Mouse (Mus musculus) embryonic stem cell, embryonic (primary cell): ENCODE measurements around the gene Ccdc194.

Source experiments
- CTCF ChIA-PET, 4 experiments: fragments of 300-600 bp in 2 of 4; fragments of 350-600 bp in 2 of 4; sonication (Branson Sonifier 250); formaldehyde crosslinking; loops; one replicate each; lab custom pipeline; 2022; ENCODE audit warnings: inconsistent platforms in 2 of 4; lab: Charles Lee
- POLR2A ChIA-PET, 4 experiments: fragments of 300-600 bp in 2 of 4; fragments of 350-600 bp in 2 of 4; sonication (Branson Sonifier 250); formaldehyde crosslinking; loops; one replicate each; lab custom pipeline; 2022; ENCODE audit warnings: antibody characterized with exemption in 4 of 4, inconsistent platforms in 1 of 4; lab: Charles Lee

Ccdc194 gene

GRCm38 (mm10) chr8:71525226-71526050 is at the start of gene Ccdc194:
TSS of gene Ccdc194 (minus strand) at chr8:71525711.
- POLR2A ChIA-PET, result interaction anchor here in 3 of 4 experiments (0.5 to 3.2 kb wide), 23 partner anchors 9 to 879 kb away, joined by 3 to 15 read pairs (median 3); partner anchors contain the start of genes Mvb12a (in 2 of the 3), Colgalt1 (in 1 of the 3) and Tmem221 (in 1 of the 3)
- CTCF ChIA-PET, result interaction anchor here in 2 of 4 experiments (0.9 to 1.1 kb wide), 2 partner anchors 47 to 61 kb away, joined by 3 to 4 read pairs; partner anchors contain the start of gene Mrpl34 (in 1 of the 2)

DNA sequence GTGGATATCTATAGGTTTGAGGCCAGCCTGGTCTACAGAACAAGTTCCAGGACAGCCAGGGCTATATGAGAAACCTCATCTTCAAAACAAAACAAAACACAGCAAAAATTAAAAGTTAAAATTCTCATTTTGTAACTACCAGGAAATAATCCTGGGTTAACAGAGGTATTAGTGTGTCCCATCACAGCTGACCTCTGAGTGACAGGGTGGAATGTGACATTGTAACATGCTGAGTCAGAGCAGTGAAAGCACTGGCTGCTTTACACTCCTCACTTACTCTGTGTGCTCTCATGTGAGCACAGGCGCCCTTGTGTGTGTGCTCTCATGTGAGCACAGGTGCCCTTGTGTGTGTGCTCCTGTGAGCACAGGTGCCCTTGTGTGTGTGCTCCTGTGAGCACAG is 49.5 kb upstream of the Ccdc194 start:
- ChIA-PET CTCF (interaction anchor here in 2 of 4 experiments (0.6 to 1.3 kb wide), 4 partner anchors 13 to 113 kb away, joined by 3 to 5 read pairs (median 4); partner anchors contain the start of gene Colgalt1 (in 1 of the 2)), POLR2A (interaction anchor here in 3 of 4 experiments (0.5 to 2.5 kb wide), 7 partner anchors 9 to 397 kb away, joined by 3 to 10 read pairs (median 4); partner anchors contain the start of genes Pgls (in 1 of the 3) and Tmem221 (in 1 of the 3))

GRCm38 (mm10) chr8:71574426-71574825 is 48.9 kb upstream of the Ccdc194 start:
- POLR2A ChIA-PET, result interaction anchor here in 3 of 4 experiments (0.5 to 2.5 kb wide), 11 partner anchors 10 to 397 kb away, joined by 3 to 10 read pairs (median 4); partner anchors contain the start of genes Colgalt1 (in 1 of the 3), Pgls (in 1 of the 3) and Tmem221 (in 1 of the 3)
- CTCF ChIA-PET, result interaction anchor here in 3 of 4 experiments (0.6 to 1.6 kb wide), 5 partner anchors 12 to 113 kb away, joined by 3 to 5 read pairs (median 4); partner anchors contain the start of gene Colgalt1 (in 1 of the 3)

DNA sequence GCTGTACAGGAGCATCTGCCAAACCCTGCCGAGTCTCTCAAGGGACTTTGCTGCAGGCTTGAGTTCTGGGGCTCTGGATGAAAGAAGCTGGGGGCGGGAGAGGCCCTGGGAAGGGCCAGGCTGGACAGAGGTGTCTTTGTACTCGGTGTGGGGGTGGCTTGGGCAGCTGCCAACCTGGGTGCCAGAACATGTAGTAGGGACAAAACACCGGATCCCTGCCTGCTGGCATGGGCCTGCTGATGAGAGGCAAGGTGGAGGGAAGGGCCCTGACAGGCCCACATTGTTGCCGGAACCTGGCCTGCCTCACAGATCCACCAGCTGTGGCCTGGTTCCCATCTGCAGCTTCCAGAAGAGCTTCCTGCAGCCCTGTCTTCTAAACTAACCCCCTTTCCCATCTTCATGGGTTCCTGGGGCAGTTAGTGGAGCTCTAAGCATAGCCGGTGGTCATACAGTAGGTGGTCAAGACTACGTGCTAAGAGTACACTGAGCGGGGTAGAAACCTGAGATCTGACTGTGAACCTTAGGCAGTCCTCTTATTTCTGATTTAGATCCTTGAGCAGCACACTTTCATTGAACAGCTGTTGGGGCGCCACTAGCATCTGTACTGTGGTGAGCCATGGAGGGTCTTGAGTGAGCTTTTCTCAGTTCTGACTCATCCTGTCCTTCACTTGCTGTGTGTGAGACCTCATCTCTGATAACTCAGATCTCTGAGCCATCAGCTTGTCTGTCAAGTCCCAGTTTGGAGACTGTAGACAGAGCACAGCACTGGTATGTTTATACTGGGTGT is 47.5 kb upstream of the Ccdc194 start:
- POLR2A ChIA-PET, result interaction anchor here in 3 of 4 experiments (0.6 to 2.5 kb wide), 9 partner anchors 11 to 919 kb away, joined by 3 to 10 read pairs (median 4); partner anchors contain the start of genes Pgls (in 2 of the 3), Colgalt1 (in 1 of the 3) and Tmem221 (in 1 of the 3)
- CTCF ChIA-PET, result interaction anchor here in 3 of 4 experiments (0.5 to 1.6 kb wide), 7 partner anchors 10 to 132 kb away, joined by 3 to 9 read pairs (median 4); no protein-coding TSS in a partner anchor

DNA sequence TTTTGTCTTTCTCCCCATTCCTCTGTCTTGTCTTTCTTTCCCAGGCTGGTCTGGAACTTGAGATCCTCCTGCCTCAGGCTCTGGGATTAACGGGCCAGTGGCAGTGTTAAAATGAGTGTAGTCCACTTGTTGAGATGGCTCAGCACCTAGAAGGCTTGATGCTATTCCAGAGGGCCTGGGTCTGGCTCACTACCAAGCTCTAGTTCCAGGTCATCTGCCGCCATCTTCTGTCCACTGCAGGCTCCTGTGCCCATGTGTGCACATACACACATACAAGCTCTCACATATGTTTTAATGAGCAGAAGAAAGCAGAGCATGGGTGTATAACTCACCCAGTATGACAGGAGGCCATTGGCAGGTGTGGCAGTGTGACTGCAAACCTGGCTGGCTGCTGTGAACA is 46.6 kb upstream of the Ccdc194 start:
- CTCF ChIA-PET, result interaction anchor here in 1 of 4 experiments (1.0 kb wide), 1 partner anchor 15 kb away, joined by 4 read pairs; no protein-coding TSS in a partner anchor
- POLR2A ChIA-PET, result interaction anchor here in 2 of 4 experiments (3.1 to 4.7 kb wide), 3 partner anchors 8 to 57 kb away, joined by 18 to 73 read pairs (median 36); no protein-coding TSS in a partner anchor

GRCm38 (mm10) chr8:71570291-71570954 is 44.9 kb upstream of the Ccdc194 start:
- ChIA-PET CTCF (interaction anchor here (0.5 to 3.7 kb wide), 36 partner anchors 9 to 1012 kb away, joined by 3 to 40 read pairs (median 5); partner anchors contain the start of genes Tmem221 (in 2 of the 4), Ap1m1 (in 1 of the 4), Bst2 (in 1 of the 4) and Colgalt1 (in 1 of the 4)), POLR2A (interaction anchor here (0.6 to 4.7 kb wide), 117 partner anchors 8 to 1031 kb away, joined by 3 to 104 read pairs (median 5); partner anchors contain the start of genes Colgalt1 (in 3 of the 4), Mvb12a (in 3 of the 4), Pgls (in 3 of the 4) and Tmem221 (in 3 of the 4))

DNA sequence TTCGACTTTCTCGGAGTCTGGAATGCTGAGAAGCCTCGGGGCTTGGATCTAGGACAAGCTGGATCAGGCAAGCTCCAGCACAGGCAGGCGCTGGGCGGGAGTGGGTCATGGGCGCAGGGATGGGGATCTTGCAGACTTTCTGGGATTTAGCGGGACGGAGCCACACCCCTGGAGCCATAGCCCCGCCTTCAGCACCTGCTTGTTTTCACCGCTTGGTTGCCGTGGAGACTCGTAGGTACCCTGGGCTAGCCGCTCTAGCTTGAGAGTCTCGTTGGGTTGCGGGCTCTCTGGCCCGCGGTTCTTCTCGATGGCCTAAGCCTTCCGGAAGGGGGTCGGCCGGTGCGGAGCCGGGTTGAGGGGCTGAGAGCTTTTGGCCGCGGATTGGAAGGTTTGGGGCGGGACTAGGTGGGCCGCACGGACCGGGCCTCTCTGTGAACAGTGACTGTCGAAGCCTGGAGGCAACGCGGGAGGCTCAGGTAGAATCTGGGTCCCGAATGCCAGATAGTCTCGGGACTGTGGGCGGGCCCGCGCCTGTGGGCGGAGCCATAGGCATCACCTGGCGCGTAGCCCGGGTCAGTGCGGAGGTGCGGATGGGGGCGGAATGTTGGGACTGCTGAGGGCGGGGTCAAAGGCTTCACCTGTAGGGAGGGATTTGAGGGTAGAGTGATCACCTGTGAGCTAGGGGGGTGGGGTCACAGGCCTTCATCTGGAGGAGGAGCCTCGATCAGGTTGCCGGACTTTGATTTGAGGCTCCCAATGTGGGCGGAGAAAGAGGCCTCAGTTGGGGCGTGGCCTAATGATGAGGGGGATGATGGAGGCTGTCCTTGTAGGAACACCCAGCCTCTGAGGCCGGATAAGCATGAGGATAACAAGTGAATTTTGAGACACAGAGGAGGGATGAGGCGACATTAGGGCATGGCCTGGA is 44.1 kb upstream of the Ccdc194 start:
- ChIA-PET CTCF (interaction anchor here (0.5 to 3.7 kb wide), 47 partner anchors 7 to 1011 kb away, joined by 3 to 40 read pairs (median 5); partner anchors contain the start of genes Tmem221 (in 3 of the 4), Ap1m1 (in 1 of the 4), Bst2 (in 1 of the 4) and Colgalt1 (in 1 of the 4)), POLR2A (interaction anchor here (0.6 to 4.7 kb wide), 150 partner anchors 7 to 1032 kb away, joined by 3 to 104 read pairs (median 4); partner anchors contain the start of genes Tmem221 (in 4 of the 4), Colgalt1 (in 3 of the 4), Klf2 (in 3 of the 4) and Mvb12a (in 3 of the 4))

- POLR2A ChIA-PET, result interaction anchor here (0.6 to 4.7 kb wide), 99 partner anchors 8 to 1648 kb away, joined by 3 to 104 read pairs (median 5); partner anchors contain the start of genes Colgalt1 (in 3 of the 4), Pgls (in 3 of the 4), Tmem221 (in 3 of the 4) and Jak3 (in 2 of the 4)
- CTCF ChIA-PET, result interaction anchor here in 3 of 4 experiments (0.6 to 3.7 kb wide), 31 partner anchors 7 to 1011 kb away, joined by 3 to 40 read pairs (median 5); partner anchors contain the start of genes Tmem221 (in 2 of the 3), Colgalt1 (in 1 of the 3), Dda1 (in 1 of the 3) and Mvb12a (in 1 of the 3)
These were observed 43.4 kb upstream of the Ccdc194 start for GRCm38 (mm10) chr8:71568941-71569340.

- POLR2A ChIA-PET, result interaction anchor here (0.5 to 4.7 kb wide), 63 partner anchors 9 to 1648 kb away, joined by 3 to 104 read pairs (median 6); partner anchors contain the start of genes Colgalt1 (in 3 of the 4), Pgls (in 3 of the 4), Jak3 (in 2 of the 4) and Klf2 (in 2 of the 4)
- CTCF ChIA-PET, result interaction anchor here (0.5 to 3.7 kb wide), 27 partner anchors 8 to 606 kb away, joined by 3 to 40 read pairs (median 4); partner anchors contain the start of genes Tmem221 (in 2 of the 4), Colgalt1 (in 1 of the 4), Dda1 (in 1 of the 4) and Mvb12a (in 1 of the 4)
These were observed 43.0 kb upstream of the Ccdc194 start, which contains the start of gene Slc27a1 for GRCm38 (mm10) chr8:71568387-71568937. TSS of gene Slc27a1 (plus strand) at chr8:71568882.

DNA sequence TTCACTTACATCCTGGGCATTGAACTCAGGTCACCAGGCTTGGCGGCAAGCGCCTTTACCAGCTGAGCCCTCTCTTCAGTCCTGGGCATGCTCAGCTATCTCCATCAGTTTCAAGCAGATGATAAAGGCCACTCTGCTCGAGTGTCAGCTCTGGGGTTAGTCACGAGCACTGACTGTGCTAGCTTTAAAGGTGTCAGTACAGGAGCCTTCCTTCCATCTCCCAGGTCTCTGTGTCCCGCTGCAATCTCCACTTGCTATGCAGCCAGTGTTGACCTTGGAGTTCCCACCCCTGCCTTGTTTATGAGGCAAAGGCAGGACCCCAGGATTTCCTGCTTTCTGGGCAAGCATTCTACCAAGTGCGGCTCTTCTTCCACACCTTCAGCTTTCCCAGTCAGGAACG is 42.1 kb upstream of the Ccdc194 start:
- POLR2A ChIA-PET, result interaction anchor here (0.6 to 4.7 kb wide), 17 partner anchors 12 to 110 kb away, joined by 3 to 104 read pairs (median 34); partner anchors contain the start of genes Colgalt1 (in 2 of the 4), Pgls (in 2 of the 4), Jak3 (in 1 of the 4) and Unc13a (in 1 of the 4)

GRCm38 (mm10) chr8:71566501-71566900 is 41.0 kb upstream of the Ccdc194 start, which contains the start of gene Nxnl1:
TSS of gene Nxnl1 (minus strand) at chr8:71566601.
- CTCF ChIA-PET, result interaction anchor here in 3 of 4 experiments (1.1 to 2.2 kb wide), 4 partner anchors 30 to 99 kb away, joined by 3 to 4 read pairs (median 4); no protein-coding TSS in a partner anchor
- POLR2A ChIA-PET, result interaction anchor here in 1 of 4 experiments (0.9 to 2.6 kb wide), 4 partner anchors 14 to 99 kb away, joined by 3 to 7 read pairs (median 5); no protein-coding TSS in a partner anchor

More for the DNA sequence above, 42.1 kb upstream of the Ccdc194 start:
- CTCF ChIA-PET, result interaction anchor here in 3 of 4 experiments (0.5 to 3.7 kb wide), 10 partner anchors 10 to 98 kb away, joined by 3 to 40 read pairs (median 4); partner anchors contain the start of gene Mvb12a (in 1 of the 3)

DNA sequence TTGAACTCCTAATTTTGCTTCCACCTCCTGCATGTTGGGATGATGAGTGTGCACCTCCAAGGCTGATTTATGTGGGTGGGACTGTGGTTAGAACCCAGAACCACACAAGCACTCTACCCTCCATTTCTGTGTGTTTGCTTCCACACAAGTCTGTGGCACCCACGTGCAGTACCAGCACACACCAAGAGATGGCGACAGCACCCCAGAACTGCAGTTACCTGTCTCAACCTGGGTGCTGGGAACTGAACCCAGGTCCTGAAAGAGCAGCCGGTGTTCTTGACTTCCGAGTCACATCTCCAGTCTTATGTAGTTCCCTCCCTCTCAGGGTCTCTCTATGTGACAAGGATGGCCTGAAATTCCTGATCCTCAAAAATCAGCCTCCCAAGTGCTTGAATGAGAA is 38.5 kb upstream of the Ccdc194 start:
- ChIA-PET POLR2A (interaction anchor here in 2 of 4 experiments (1.0 to 2.6 kb wide), 7 partner anchors 26 to 68 kb away, joined by 3 to 7 read pairs (median 4); no protein-coding TSS in a partner anchor), CTCF (interaction anchor here in 3 of 4 experiments (0.5 to 4.0 kb wide), 6 partner anchors 16 to 102 kb away, joined by 3 to 40 read pairs (median 13); partner anchors contain the start of gene Pgls (in 1 of the 3))

DNA sequence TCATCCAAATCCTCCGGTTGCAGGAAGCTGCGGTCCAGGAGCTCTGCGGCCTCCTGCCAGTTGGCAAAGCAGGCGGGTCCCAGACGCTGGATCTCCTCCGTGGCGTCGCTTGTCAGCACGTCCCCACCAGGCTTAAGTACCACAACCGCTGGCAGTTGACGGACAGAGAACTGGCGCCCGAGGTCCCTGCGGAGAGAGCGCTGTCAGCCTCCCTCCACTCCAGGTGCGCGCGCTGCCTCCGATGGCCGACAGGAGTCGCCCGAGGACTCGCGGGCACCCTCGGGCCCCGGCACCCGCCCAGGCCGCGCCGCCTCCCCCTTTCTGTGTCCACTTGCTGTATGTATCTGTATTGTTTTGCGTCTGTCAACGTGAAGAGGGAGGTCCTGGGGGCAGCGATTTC is 37.2 kb upstream of the Ccdc194 start:
- ChIA-PET POLR2A (interaction anchor here in 3 of 4 experiments (0.6 to 2.3 kb wide), 12 partner anchors 8 to 123 kb away, joined by 3 to 10 read pairs (median 4); partner anchors contain the start of gene Mvb12a (in 2 of the 3)), CTCF (interaction anchor here (0.6 to 4.0 kb wide), 37 partner anchors 10 to 169 kb away, joined by 3 to 40 read pairs (median 4); partner anchors contain the start of genes Pgls (in 2 of the 4), Fcho1 (in 1 of the 4) and Mvb12a (in 1 of the 4))
